ENCODE assay signal across 20 mouse cellular contexts in genomic region chr4:115583036-115583435, GRCm38 (mm10). TPM values are rescaled to one million over a fixed set of nuclear protein-coding genes. Genes with fewer than 3 reads are reported as not detected.
DNase-seq lines count a peak whose midpoint lies in the region; ATAC-seq and TF ChIP-seq lines count a peak whose summit lies in the region.
"Had no signal": no experiment of that assay in that cellular context is flagged by ENCODE, and none has a peak within 500 bp of the region (broad histone marks: within the 10 kb centered on the region; RNA-seq: fewer than 3 reads in every experiment).

No protein-coding gene starts in this region.

- H3K9ac ChIP-seq in limb, embryonic 11.5 days (ENCODE audit: low read length) = no peak overlapping the region
- H3K9ac ChIP-seq in forebrain, embryonic 12.5 days = no peak overlapping the region
- H3K9ac ChIP-seq in hindbrain, embryonic 16.5 days (ENCODE audit: low read depth, low read length) = no peak overlapping the region
- H3K9ac ChIP-seq: neural tube, embryonic 13.5 days had no signal

- TF ChIP-seq POLR2A in bone marrow, adult 2 months (IDR thresholded peaks at IDR 0.05; ENCODE audit: borderline replicate concordance, control insufficient read depth, low read depth, low read length) = no peak

- no peak for TF ChIP-seq CTCF in bone marrow, adult 2 months (IDR thresholded peaks at IDR 0.05; ENCODE audit: control insufficient read depth, insufficient read depth, low read length)

- H3K27me3 ChIP-seq in limb, embryonic 11.5 days (ENCODE audit: control insufficient read depth, insufficient read depth, low read length) = no peaks in the 10 kb centered on the region
- H3K27me3 ChIP-seq in limb, embryonic 10.5 days (ENCODE audit: low read depth, poor library complexity, severe bottlenecking) = no peaks in the 10 kb centered on the region
- H3K27me3 ChIP-seq in megakaryocyte, embryonic 14.5 days (replicated peaks) = no peaks in the 10 kb centered on the region
- H3K27me3 ChIP-seq in forebrain, embryonic 12.5 days = no peaks in the 10 kb centered on the region
- no peaks in the 10 kb centered on the region for H3K27me3 ChIP-seq in hindbrain, embryonic 16.5 days (replicated peaks; ENCODE audit: control insufficient read depth, insufficient read depth, low read length)
- H3K27me3 ChIP-seq: neural tube, embryonic 13.5 days had no signal

- 0 out of 2 replicates have a peak, but pooled peaks have one; percentile 31 for ATAC-seq in limb, embryonic 11.5 days (ENCODE audit: insufficient number of reproducible peaks, low FRiP score, low TSS enrichment, low read depth)
- ATAC-seq in hematopoietic stem cell, adult 5-6 weeks (replicated peaks in 1 of 2; ENCODE audit: insufficient read depth in 1 of 2, low FRiP score in 2 of 2, low TSS enrichment in 1 of 2, low read depth in 1 of 2, poor library complexity in 2 of 2, severe bottlenecking in 2 of 2) = peak; percentile 49 to 51; a peak in 3 of 4 replicates
- ATAC-seq in forebrain, embryonic 12.5 days (ENCODE audit: low FRiP score) = no peak
- no peak for ATAC-seq in hindbrain, embryonic 16.5 days
- ATAC-seq: activated CD4-positive, CD25-positive, alpha-beta regulatory T cell, adult 4 months had no signal

- H3K4me3 ChIP-seq in limb, embryonic 11.5 days (ENCODE audit: low read depth, low read length) = no peak overlapping the region
- no peak overlapping the region for H3K4me3 ChIP-seq in limb, embryonic 10.5 days
- H3K4me3 ChIP-seq in bone marrow, adult 2 months (replicated peaks; ENCODE audit: control insufficient read depth, low read depth, low read length) = no peak overlapping the region
- H3K4me3 ChIP-seq in megakaryocyte, embryonic 14.5 days (replicated peaks) = peak overlapping the region; percentile 57
- no peak overlapping the region for H3K4me3 ChIP-seq in forebrain, embryonic 12.5 days (replicated peaks)
- H3K4me3 ChIP-seq in hindbrain, embryonic 16.5 days (ENCODE audit: low read length) = no peak overlapping the region
- H3K4me3 ChIP-seq: neural tube, embryonic 13.5 days had no signal

- no peak for DNase-seq in limb, embryonic 11.5 days (ENCODE audit: low spot score)
- no peak for DNase-seq in limb, embryonic 10.5 days (ENCODE audit: low spot score)
- DNase-seq in MN1 (ENCODE audit: low spot score) = no peak
- DNase-seq: cerebellum, postnatal 10 days; heart, postnatal 10 days; kidney, postnatal 10 days; left cerebral cortex, postnatal 4 days; lung, postnatal 4 days had no signal

- no peaks in the 10 kb centered on the region for H3K9me3 ChIP-seq in limb, embryonic 11.5 days (ENCODE audit: control insufficient read depth, low read length)
- no peaks in the 10 kb centered on the region for H3K9me3 ChIP-seq in limb, embryonic 10.5 days (replicated peaks)
- H3K9me3 ChIP-seq in megakaryocyte, embryonic 14.5 days = no peaks in the 10 kb centered on the region
- no peaks in the 10 kb centered on the region for H3K9me3 ChIP-seq in forebrain, embryonic 12.5 days
- H3K9me3 ChIP-seq in hindbrain, embryonic 16.5 days (ENCODE audit: control insufficient read depth, low read length) = no peaks in the 10 kb centered on the region
- H3K9me3 ChIP-seq: neural tube, embryonic 13.5 days had no signal

- no peak overlapping the region for H3K27ac ChIP-seq in limb, embryonic 11.5 days (replicated peaks; ENCODE audit: low read depth, low read length)
- H3K27ac ChIP-seq in limb, embryonic 10.5 days = no peak overlapping the region
- peak overlapping the region; percentile 55; the same call in 1 of the 2 replicates for H3K27ac ChIP-seq in bone marrow, adult 2 months (ENCODE audit: control insufficient read depth, insufficient read depth, low read depth, low read length, poor library complexity)
- H3K27ac ChIP-seq in forebrain, embryonic 12.5 days = no peak overlapping the region
- no peak overlapping the region for H3K27ac ChIP-seq in hindbrain, embryonic 16.5 days (ENCODE audit: low read depth, low read length)
- H3K27ac ChIP-seq: neural tube, embryonic 13.5 days had no signal

- H3K4me2 ChIP-seq in limb, embryonic 11.5 days (ENCODE audit: low read depth, severe bottlenecking) = no peak overlapping the region
- H3K4me2 ChIP-seq in forebrain, embryonic 12.5 days = no peak overlapping the region
- no peak overlapping the region for H3K4me2 ChIP-seq in hindbrain, embryonic 16.5 days (ENCODE audit: low read length)
- H3K4me2 ChIP-seq: neural tube, embryonic 13.5 days had no signal

- H3K4me1 ChIP-seq in limb, embryonic 11.5 days (ENCODE audit: control insufficient read depth, insufficient read depth, low read length) = no peaks in the 10 kb centered on the region
- no peaks in the 10 kb centered on the region for H3K4me1 ChIP-seq in limb, embryonic 10.5 days
- no peaks in the 10 kb centered on the region for H3K4me1 ChIP-seq in bone marrow, adult 2 months (ENCODE audit: control insufficient read depth, insufficient read depth, low read length)
- H3K4me1 ChIP-seq in megakaryocyte, embryonic 14.5 days = peaks cover 11% of the 10 kb centered on the region
- H3K4me1 ChIP-seq in forebrain, embryonic 12.5 days = no peaks in the 10 kb centered on the region
- no peaks in the 10 kb centered on the region for H3K4me1 ChIP-seq in hindbrain, embryonic 16.5 days (ENCODE audit: control insufficient read depth, insufficient read depth, low read depth, low read length)
- H3K4me1 ChIP-seq: neural tube, embryonic 13.5 days had no signal

- no peaks in the 10 kb centered on the region for H3K36me3 ChIP-seq in limb, embryonic 11.5 days (ENCODE audit: control insufficient read depth, insufficient read depth, low read length)
- H3K36me3 ChIP-seq in limb, embryonic 10.5 days = no peaks in the 10 kb centered on the region
- no peaks in the 10 kb centered on the region for H3K36me3 ChIP-seq in megakaryocyte, embryonic 14.5 days (replicated peaks; ENCODE audit: low read length)
- H3K36me3 ChIP-seq in forebrain, embryonic 12.5 days (replicated peaks) = no peaks in the 10 kb centered on the region
- no peaks in the 10 kb centered on the region for H3K36me3 ChIP-seq in hindbrain, embryonic 16.5 days (ENCODE audit: control insufficient read depth, insufficient read depth, low read length)
- H3K36me3 ChIP-seq: neural tube, embryonic 13.5 days had no signal

RNA-seq across cellular contexts. Expression of gene Cyp4a32, which starts 17.7 kb away (rescaled TPM):
- polyA plus RNA-seq in limb, embryonic 11.5 days (2014; fragmentation: Nextera tagmentation; extraction: Ambion mirVana) = not detected in 2 replicates
- not detected in 2 replicates for polyA plus RNA-seq in limb, embryonic 10.5 days (2016; fragmentation: Nextera tagmentation; extraction: Ambion mirVana)
- polyA plus RNA-seq in bone marrow, adult 2 months (2011; ENCODE audit: insufficient read depth, insufficient read length, low replicate concordance, missing spikeins) = not detected in 2 replicates
- not detected in 2 replicates for total RNA-seq in hematopoietic stem cell, adult 5-6 weeks (2017)
- polyA plus RNA-seq in megakaryocyte, embryonic 14.5 days (2012; ENCODE audit: insufficient read depth, low replicate concordance) = not detected in 2 replicates
- not detected in 2 replicates for polyA plus RNA-seq in forebrain, embryonic 12.5 days (2016; fragmentation: Nextera tagmentation; extraction: Ambion mirVana)
- polyA plus RNA-seq in hindbrain, embryonic 16.5 days (2015; fragmentation: Nextera tagmentation; extraction: Ambion mirVana) = not detected in 2 replicates
- total RNA-seq: heart, postnatal 10 days; layer of hippocampus, postnatal 25 days; left cerebral cortex, postnatal 4 days; midbrain, postnatal 0 days had no signal
- polyA plus RNA-seq: activated CD4-positive, CD25-positive, alpha-beta regulatory T cell, adult 4 months; embryonic facial prominence, embryonic 11.5 days; forebrain, embryonic 11.5 days; gonadal fat pad, adult 2 months; midbrain, postnatal 0 days; neural tube, embryonic 13.5 days had no signal

RNA-seq across cellular contexts. Expression of gene Cyp4a31, which starts 19.6 kb away (rescaled TPM):
- polyA plus RNA-seq in limb, embryonic 11.5 days (2014; fragmentation: Nextera tagmentation; extraction: Ambion mirVana) = not detected in 2 replicates
- not detected in 2 replicates for polyA plus RNA-seq in limb, embryonic 10.5 days (2016; fragmentation: Nextera tagmentation; extraction: Ambion mirVana)
- 1.5 TPM in 1 of 2 replicates, not detected in the other for polyA plus RNA-seq in bone marrow, adult 2 months (2011; ENCODE audit: insufficient read depth, insufficient read length, low replicate concordance, missing spikeins)
- total RNA-seq in hematopoietic stem cell, adult 5-6 weeks (2017) = not detected in 2 replicates
- not detected in 2 replicates for polyA plus RNA-seq in megakaryocyte, embryonic 14.5 days (2012; ENCODE audit: insufficient read depth, low replicate concordance)
- polyA plus RNA-seq in forebrain, embryonic 12.5 days (2016; fragmentation: Nextera tagmentation; extraction: Ambion mirVana) = not detected in 2 replicates
- polyA plus RNA-seq in hindbrain, embryonic 16.5 days (2015; fragmentation: Nextera tagmentation; extraction: Ambion mirVana) = not detected in 2 replicates
- total RNA-seq: heart, postnatal 10 days; layer of hippocampus, postnatal 25 days; left cerebral cortex, postnatal 4 days; midbrain, postnatal 0 days had no signal
- polyA plus RNA-seq: activated CD4-positive, CD25-positive, alpha-beta regulatory T cell, adult 4 months; embryonic facial prominence, embryonic 11.5 days; forebrain, embryonic 11.5 days; gonadal fat pad, adult 2 months; midbrain, postnatal 0 days; neural tube, embryonic 13.5 days had no signal

Comparison
In these comparisons a context has a peak if more than half of its experiments do, and no peak if none do; other contexts are left out.
1. ATAC-seq: peak in limb, embryonic 11.5 days (single experiment) and hematopoietic stem cell, adult 5-6 weeks (2 of 2); none in forebrain, embryonic 12.5 days (single experiment) and hindbrain, embryonic 16.5 days (single experiment).